Mouse (Mus musculus): ENCODE data around the gene Ppp2r5c. TPM values are rescaled to one million over a fixed set of nuclear protein-coding genes. Genes with fewer than 3 reads are reported as not detected.

Ppp2r5c gene
- polyA plus RNA-seq, 1 experiment from 2014 or later = 55.5 TPM

- Histone ChIP-seq H3K4me2 (ENCODE audit: low read depth, low read length) (no peak overlapping the region), H3K27ac (ENCODE audit: low read depth) (peak overlapping the region; percentile 57), H3K9me3 (ENCODE audit: low read length) (no peaks in the 10 kb centered on the region), H3K27me3 (ENCODE audit: insufficient read depth, low read length) (no peaks in the 10 kb centered on the region), H3K9ac (replicated peaks) (no peak overlapping the region), H3K36me3 (replicated peaks; ENCODE audit: insufficient read depth, low read length) (no peaks in the 10 kb centered on the region), H3K4me1 (ENCODE audit: insufficient read depth) (0 out of 2 replicates have a peak, but pooled peaks cover 4% of the 10 kb centered on the region), H3K4me3 (ENCODE audit: low read depth, low read length) (no peak overlapping the region)
- 63% methylated on average over 9 of the region's 9 CpGs for WGBS (ENCODE audit: insufficient replicate concordance)
- TF ChIP-seq CTCF (IDR thresholded peaks at IDR 0.05; ENCODE audit: low read depth) (no peak), EP300 (IDR thresholded peaks at IDR 0.05; ENCODE audit: low read depth) (no peak)
- DNase-seq = no peak
- ATAC-seq = no peak
Observed at GRCm38 (mm10) chr12:110510171-110510871, 63.4 kb downstream of the Ppp2r5c start.

DNA sequence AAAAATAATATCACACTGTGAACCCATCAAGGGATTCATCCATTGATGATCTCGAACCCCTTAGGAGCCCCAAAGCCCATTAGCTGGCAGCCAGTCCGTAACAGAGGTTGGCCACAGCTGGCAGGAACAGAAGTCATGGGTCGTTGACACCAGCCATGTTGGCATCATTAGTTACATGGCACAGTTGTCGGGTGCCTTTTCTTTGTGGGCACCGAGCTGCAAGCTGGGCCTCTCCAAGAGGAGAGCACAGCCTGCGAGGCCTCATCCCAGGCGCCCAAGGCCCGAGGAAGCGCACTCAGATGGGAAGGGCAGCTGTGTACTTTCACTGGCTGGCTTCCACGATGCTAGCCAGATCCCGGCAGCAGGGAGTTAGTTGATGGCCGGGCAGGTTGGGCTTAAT lies 64.3 kb downstream of the Ppp2r5c start:
- Histone ChIP-seq H3K9ac (replicated peaks) (no peak overlapping the region), H3K4me3 (ENCODE audit: low read depth, low read length) (no peak overlapping the region), H3K4me1 (ENCODE audit: insufficient read depth) (no peaks in the 10 kb centered on the region), H3K36me3 (replicated peaks; ENCODE audit: insufficient read depth, low read length) (no peaks in the 10 kb centered on the region), H3K4me2 (ENCODE audit: low read depth, low read length) (no peak overlapping the region), H3K9me3 (ENCODE audit: low read length) (no peaks in the 10 kb centered on the region), H3K27ac (ENCODE audit: low read depth) (no peak overlapping the region), H3K27me3 (ENCODE audit: insufficient read depth, low read length) (no peaks in the 10 kb centered on the region)
- 87% methylated on average over 12 of the region's 12 CpGs for WGBS (ENCODE audit: insufficient replicate concordance)
- ATAC-seq (no peak), DNase-seq (no peak)
- TF ChIP-seq EP300 (IDR thresholded peaks at IDR 0.05; ENCODE audit: low read depth) (no peak), CTCF (IDR thresholded peaks at IDR 0.05; ENCODE audit: low read depth) (no peak)

- Histone ChIP-seq H3K4me2 (ENCODE audit: low read depth, low read length) (no peak overlapping the region), H3K4me1 (ENCODE audit: insufficient read depth) (no peaks in the 10 kb centered on the region), H3K4me3 (ENCODE audit: low read depth, low read length) (no peak overlapping the region), H3K27ac (ENCODE audit: low read depth) (no peak overlapping the region), H3K36me3 (replicated peaks; ENCODE audit: insufficient read depth, low read length) (no peaks in the 10 kb centered on the region; the same call in 1 of the 2 replicates), H3K27me3 (ENCODE audit: insufficient read depth, low read length) (no peaks in the 10 kb centered on the region), H3K9me3 (ENCODE audit: low read length) (no peaks in the 10 kb centered on the region), H3K9ac (replicated peaks) (no peak overlapping the region)
- TF ChIP-seq CTCF (IDR thresholded peaks at IDR 0.05; ENCODE audit: low read depth) (no peak), EP300 (IDR thresholded peaks at IDR 0.05; ENCODE audit: low read depth) (no peak)
- 75% methylated on average over 9 of the region's 9 CpGs for WGBS (ENCODE audit: insufficient replicate concordance)
- DNase-seq = no peak
- no peak for ATAC-seq
Observed at GRCm38 (mm10) chr12:110511856-110512433, 65.0 kb downstream of the Ppp2r5c start.

GRCm38 (mm10) chr12:110512884-110513283 lies 66.0 kb downstream of the Ppp2r5c start:
- no peaks in the 10 kb centered on the region for H3K9me3 ChIP-seq (ENCODE audit: low read length)
- no peak for ATAC-seq
- 57% methylated on average over 7 of the region's 7 CpGs for WGBS (ENCODE audit: insufficient replicate concordance)
- no peak overlapping the region for H3K9ac ChIP-seq (replicated peaks)
- DNase-seq = no peak
- H3K36me3 ChIP-seq (replicated peaks; ENCODE audit: insufficient read depth, low read length) = peaks cover 2% of the 10 kb centered on the region; the same call in 1 of the 2 replicates
- no peak overlapping the region for H3K4me3 ChIP-seq (ENCODE audit: low read depth, low read length)
- H3K4me1 ChIP-seq (ENCODE audit: insufficient read depth) = no peaks in the 10 kb centered on the region
- TF ChIP-seq EP300 (IDR thresholded peaks at IDR 0.05; ENCODE audit: low read depth) = no peak
- TF ChIP-seq CTCF (IDR thresholded peaks at IDR 0.05; ENCODE audit: low read depth) = no peak
- no peak overlapping the region for H3K4me2 ChIP-seq (ENCODE audit: low read depth, low read length)
- no peak overlapping the region for H3K27ac ChIP-seq (ENCODE audit: low read depth)
- no peaks in the 10 kb centered on the region for H3K27me3 ChIP-seq (ENCODE audit: insufficient read depth, low read length)

DNA sequence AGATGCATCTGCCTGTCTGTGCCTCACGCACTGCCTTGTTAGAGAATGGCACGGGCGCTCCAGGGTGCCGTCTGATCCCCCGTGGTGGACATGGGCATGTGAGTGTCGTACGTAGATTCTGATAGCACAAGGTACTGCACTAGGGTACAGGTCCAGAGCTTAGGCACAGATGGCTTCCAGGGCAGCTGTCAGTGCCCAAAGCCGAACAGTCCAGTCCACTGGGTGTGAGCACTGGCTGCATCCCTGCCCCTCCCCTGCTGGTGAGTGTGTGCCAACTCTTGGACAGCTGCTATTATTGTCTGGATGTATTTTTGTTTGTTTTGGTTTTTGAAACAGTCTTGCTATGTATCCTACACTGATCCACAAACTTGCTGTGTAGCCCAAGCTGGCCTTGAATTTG lies 68.8 kb downstream of the Ppp2r5c start:
- H3K9ac ChIP-seq (replicated peaks) = no peak overlapping the region
- no peaks in the 10 kb centered on the region for H3K9me3 ChIP-seq (ENCODE audit: low read length)

DNA sequence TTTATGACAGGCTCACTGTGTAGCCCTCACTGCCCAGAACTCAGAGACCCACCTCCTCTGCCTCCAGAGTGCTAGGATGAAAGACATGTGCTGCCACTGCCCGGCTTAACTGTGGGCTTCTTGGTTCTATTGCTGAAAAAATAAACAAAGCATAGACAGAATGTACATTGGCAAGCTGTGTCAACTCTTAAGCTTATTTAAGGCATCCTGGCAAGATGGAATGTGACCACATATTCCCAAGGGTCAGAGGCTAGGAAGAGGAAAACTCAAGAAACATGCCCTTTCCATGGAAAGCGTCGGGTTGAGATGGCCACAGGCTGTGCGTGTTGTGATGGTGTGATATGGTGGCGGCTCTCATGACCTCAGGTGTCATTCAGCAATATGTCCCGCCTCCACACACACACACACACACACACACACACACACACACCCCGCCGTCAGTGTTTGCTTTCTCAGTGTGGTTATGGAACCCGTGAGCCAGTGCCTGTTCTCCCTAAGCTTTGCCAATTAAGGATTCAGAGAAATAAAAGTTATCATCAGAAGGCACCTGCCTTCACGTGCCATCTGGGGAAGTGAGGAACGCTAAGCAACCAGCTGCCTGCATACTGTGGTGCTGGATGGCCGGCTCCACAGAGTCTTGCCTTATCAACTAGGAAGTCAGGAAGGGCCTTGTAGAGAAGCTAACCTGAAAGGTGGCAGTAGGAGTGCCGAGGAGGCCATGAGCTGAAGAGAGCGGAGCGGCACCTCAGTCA lies 73.5 kb downstream of the Ppp2r5c start:
- no peak for ATAC-seq
- TF ChIP-seq CTCF (IDR thresholded peaks at IDR 0.05; ENCODE audit: low read depth) (no peak), EP300 (IDR thresholded peaks at IDR 0.05; ENCODE audit: low read depth) (no peak)

More for the DNA sequence above, 68.8 kb downstream of the Ppp2r5c start:
- no peak for DNase-seq
- no peak overlapping the region for H3K4me3 ChIP-seq (ENCODE audit: low read depth, low read length)
- TF ChIP-seq EP300 (IDR thresholded peaks at IDR 0.05; ENCODE audit: low read depth) (no peak), CTCF (IDR thresholded peaks at IDR 0.05; ENCODE audit: low read depth) (no peak)
- no peak for ATAC-seq
- no peaks in the 10 kb centered on the region for H3K4me1 ChIP-seq (ENCODE audit: insufficient read depth)
- 89% methylated on average over 8 of the region's 8 CpGs for WGBS (ENCODE audit: insufficient replicate concordance)
- no peak overlapping the region for H3K4me2 ChIP-seq (ENCODE audit: low read depth, low read length)
- H3K27me3 ChIP-seq (ENCODE audit: insufficient read depth, low read length) = no peaks in the 10 kb centered on the region
- H3K36me3 ChIP-seq (replicated peaks; ENCODE audit: insufficient read depth, low read length) = peaks cover 2% of the 10 kb centered on the region; the same call in 1 of the 2 replicates
- H3K27ac ChIP-seq (ENCODE audit: low read depth) = no peak overlapping the region

More for the DNA sequence above, 73.5 kb downstream of the Ppp2r5c start:
- no peak overlapping the region for H3K4me3 ChIP-seq (ENCODE audit: low read depth, low read length)
- peaks cover 28% of the 10 kb centered on the region for H3K36me3 ChIP-seq (replicated peaks; ENCODE audit: insufficient read depth, low read length)
- no peak overlapping the region for H3K4me2 ChIP-seq (ENCODE audit: low read depth, low read length)
- DNase-seq = no peak
- H3K4me1 ChIP-seq (ENCODE audit: insufficient read depth) = no peaks in the 10 kb centered on the region
- H3K27ac ChIP-seq (ENCODE audit: low read depth) = no peak overlapping the region
- 76% methylated on average over 15 of the region's 15 CpGs for WGBS (ENCODE audit: insufficient replicate concordance)
- H3K27me3 ChIP-seq (ENCODE audit: insufficient read depth, low read length) = no peaks in the 10 kb centered on the region
- no peak overlapping the region for H3K9ac ChIP-seq (replicated peaks)
- H3K9me3 ChIP-seq (ENCODE audit: low read length) = no peaks in the 10 kb centered on the region
